Mouse (Mus musculus): ENCODE measurements at regions not wholly inside any gene's neighbourhood (a gene's known extent, or its start where the extent isn't known, plus 50 kb on each side); places are given as distances from the start of the nearest gene placed in this dataset.

DNA sequence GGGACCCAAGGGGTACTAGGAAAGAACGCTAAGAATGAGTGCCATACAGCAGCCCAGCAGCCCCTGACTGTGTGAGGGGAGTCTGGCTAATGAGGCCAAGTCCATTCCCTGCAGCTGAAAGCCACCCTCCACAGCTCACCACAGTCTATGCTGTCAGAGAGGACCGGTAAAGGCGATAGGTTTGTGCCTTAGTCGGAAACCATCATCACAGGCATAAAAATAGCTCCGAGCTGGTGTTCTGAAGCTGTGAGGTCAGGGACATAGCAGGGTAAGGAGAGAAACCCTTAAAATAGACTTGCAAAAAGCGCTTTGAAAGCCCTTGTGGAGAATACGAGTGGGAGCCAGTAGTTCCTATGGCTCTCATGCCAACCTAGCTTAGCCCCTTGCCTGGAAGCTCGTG is 172.1 kb upstream of the Thsd7b start:
- Histone ChIP-seq H3K4me1 (replicated peaks) (no peaks in the 10 kb centered on the region; the same call in 1 of the 2 replicates), H3K9me3 (replicated peaks) (no peaks in the 10 kb centered on the region), H3K9ac (no peak overlapping the region), H3K4me2 (peak overlapping the region; percentile 10), H3K27me3 (no peaks in the 10 kb centered on the region), H3K27ac (peak overlapping the region; percentile 71), H3K36me3 (no peaks in the 10 kb centered on the region), H3K4me3 (no peak overlapping the region)
- WGBS: 41% methylated on average over 8 of the region's 8 CpGs
- ATAC-seq (replicated peaks; ENCODE audit: insufficient number of reproducible peaks, insufficient read depth, low FRiP score, low read depth): peak; percentile 85

DNA sequence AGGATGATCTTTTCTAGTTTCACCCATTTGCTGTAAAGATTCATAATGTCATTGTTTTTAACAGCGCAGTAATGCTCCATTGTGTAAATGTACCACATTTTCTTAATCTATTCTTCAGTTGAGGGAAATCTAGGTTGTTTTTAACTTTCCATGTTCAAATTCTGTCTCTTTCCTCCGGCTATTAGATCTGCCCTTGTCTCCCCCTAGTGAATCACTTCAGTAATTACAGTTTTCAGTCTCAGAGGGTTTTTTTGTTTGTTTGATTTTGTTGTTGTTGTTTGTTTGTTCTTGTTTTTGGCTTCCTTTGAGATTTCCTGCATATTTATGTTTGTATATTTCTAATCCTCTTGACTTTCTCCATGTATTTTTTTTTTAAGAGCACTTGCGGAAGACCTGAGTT is 194.8 kb upstream of the Thsd7b start:
- Histone ChIP-seq H3K27me3 (no peaks in the 10 kb centered on the region), H3K4me3 (no peak overlapping the region), H3K9me3 (replicated peaks) (no peaks in the 10 kb centered on the region), H3K36me3 (no peaks in the 10 kb centered on the region), H3K4me1 (replicated peaks) (no peaks in the 10 kb centered on the region), H3K9ac (no peak overlapping the region), H3K27ac (no peak overlapping the region), H3K4me2 (no peak overlapping the region)
- 65% methylated on average over 3 of the region's 3 CpGs for WGBS
- no peak for ATAC-seq (replicated peaks; ENCODE audit: insufficient number of reproducible peaks, insufficient read depth, low FRiP score, low read depth)

DNA sequence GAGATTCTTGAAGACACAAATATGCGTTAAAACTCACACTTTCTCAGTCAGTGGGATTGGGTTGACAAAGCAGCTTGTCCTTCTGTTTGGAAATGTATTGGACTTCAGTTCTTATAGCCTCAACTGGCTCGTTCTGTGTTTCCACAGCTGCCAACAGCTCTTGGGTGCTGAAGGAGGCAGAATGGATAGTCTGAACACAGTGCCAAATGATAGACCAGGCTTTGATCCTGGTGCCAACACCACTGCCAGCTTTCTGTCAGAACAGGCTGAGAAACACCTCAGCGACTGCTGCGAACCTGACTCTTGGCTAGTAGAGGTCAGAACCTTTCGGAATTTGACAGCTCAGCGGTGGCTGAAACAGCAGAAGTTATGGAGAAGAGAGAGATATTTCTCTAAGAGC is 215.9 kb upstream of the Thsd7b start:
- Histone ChIP-seq H3K27ac (peak overlapping the region; percentile 56), H3K9ac (no peak overlapping the region)
- peak; percentile 86 for ATAC-seq (replicated peaks; ENCODE audit: insufficient number of reproducible peaks, insufficient read depth, low FRiP score, low read depth)

DNA sequence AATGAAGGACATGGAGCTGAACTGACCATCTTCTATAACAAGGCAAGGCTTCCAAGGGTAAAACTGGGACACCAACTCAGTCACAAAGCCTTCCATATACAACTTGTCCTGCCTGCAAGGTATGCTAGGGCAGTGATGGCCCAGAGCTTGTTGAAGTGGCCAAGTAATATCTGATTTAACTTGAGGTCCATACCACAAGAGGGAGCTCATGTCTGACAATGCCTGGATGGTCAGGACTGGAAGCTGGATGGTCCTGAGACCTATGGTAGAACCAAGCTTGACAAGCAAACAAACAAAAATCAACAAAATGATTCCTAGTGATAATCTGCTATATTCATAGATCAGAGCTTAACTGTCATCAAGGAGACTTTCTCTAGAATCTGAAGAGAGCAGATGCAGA is 217.8 kb upstream of the Thsd7b start:
- H3K4me2 ChIP-seq: no peak overlapping the region
- no peaks in the 10 kb centered on the region for H3K36me3 ChIP-seq
- peaks cover 5% of the 10 kb centered on the region for H3K4me1 ChIP-seq (replicated peaks)
- H3K27me3 ChIP-seq: no peaks in the 10 kb centered on the region
- no peak overlapping the region for H3K4me3 ChIP-seq
- no peak for ATAC-seq (replicated peaks; ENCODE audit: insufficient number of reproducible peaks, insufficient read depth, low FRiP score, low read depth)
- no peak overlapping the region for H3K27ac ChIP-seq
- H3K9me3 ChIP-seq (replicated peaks): no peaks in the 10 kb centered on the region
- no peak overlapping the region for H3K9ac ChIP-seq

More for the DNA sequence above, 215.9 kb upstream of the Thsd7b start:
- WGBS: 24% methylated on average over 6 of the region's 6 CpGs
- H3K27me3 ChIP-seq: no peaks in the 10 kb centered on the region
- H3K9me3 ChIP-seq (replicated peaks): no peaks in the 10 kb centered on the region
- H3K4me2 ChIP-seq: no peak overlapping the region
- H3K36me3 ChIP-seq: no peaks in the 10 kb centered on the region
- H3K4me1 ChIP-seq (replicated peaks): peaks cover 5% of the 10 kb centered on the region
- no peak overlapping the region for H3K4me3 ChIP-seq

DNA sequence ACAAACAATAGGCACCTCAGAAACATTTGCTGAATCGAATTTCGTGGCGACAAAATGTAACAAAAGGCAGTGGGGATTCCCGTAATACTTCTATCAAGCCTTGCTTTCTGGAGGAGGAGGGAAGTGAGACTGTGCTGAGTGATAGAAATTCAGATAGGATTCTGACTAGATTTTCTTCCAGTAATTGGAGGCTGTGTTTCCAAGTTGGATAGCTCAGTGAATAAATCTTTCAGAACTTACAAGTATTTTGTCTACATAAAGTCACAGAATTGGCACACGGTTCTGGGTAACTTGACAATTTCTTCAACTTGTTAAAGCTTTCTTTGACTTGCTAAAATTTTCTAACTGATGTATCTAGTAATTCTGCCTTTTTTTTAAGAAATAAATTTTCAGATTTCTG is 239.4 kb upstream of the Thsd7b start:
- ATAC-seq (replicated peaks; ENCODE audit: insufficient number of reproducible peaks, insufficient read depth, low FRiP score, low read depth): no peak
- H3K4me3 ChIP-seq: no peak overlapping the region
- no peaks in the 10 kb centered on the region for H3K4me1 ChIP-seq (replicated peaks)
- H3K9me3 ChIP-seq (replicated peaks): no peaks in the 10 kb centered on the region
- no peaks in the 10 kb centered on the region for H3K36me3 ChIP-seq
- no peak overlapping the region for H3K4me2 ChIP-seq
- H3K27me3 ChIP-seq: no peaks in the 10 kb centered on the region
- H3K27ac ChIP-seq: no peak overlapping the region
- H3K9ac ChIP-seq: no peak overlapping the region
- 70% methylated on average over 5 of the region's 5 CpGs for WGBS

DNA sequence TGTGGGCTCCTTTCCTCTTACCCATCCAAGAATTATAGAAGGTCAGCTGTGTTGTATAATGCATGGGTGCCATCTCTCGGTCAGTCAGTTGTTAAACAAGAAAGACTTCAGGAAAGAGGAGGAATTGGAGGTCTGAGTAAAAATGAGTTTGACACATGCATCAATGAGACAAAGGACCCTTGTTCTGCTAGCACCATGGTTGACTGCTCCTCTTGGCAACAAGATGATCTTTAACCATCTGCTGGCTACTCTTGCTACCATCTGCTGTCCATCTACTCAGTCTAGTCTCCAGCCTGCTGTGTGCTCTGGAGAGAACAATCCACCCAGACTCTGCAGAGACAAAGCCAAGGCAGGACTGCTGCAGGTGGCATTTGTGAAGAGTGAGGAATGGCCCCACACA is 267.2 kb upstream of the Thsd7b start:
- no peaks in the 10 kb centered on the region for H3K9me3 ChIP-seq (replicated peaks)
- no peak overlapping the region for H3K4me2 ChIP-seq
- H3K9ac ChIP-seq: no peak overlapping the region
- no peak overlapping the region for H3K4me3 ChIP-seq
- no peak for ATAC-seq (replicated peaks; ENCODE audit: insufficient number of reproducible peaks, insufficient read depth, low FRiP score, low read depth)
- H3K36me3 ChIP-seq: no peaks in the 10 kb centered on the region
- WGBS: 75% methylated on average over 1 of the region's 1 CpGs
- no peak overlapping the region for H3K27ac ChIP-seq
- H3K27me3 ChIP-seq: no peaks in the 10 kb centered on the region
- no peaks in the 10 kb centered on the region for H3K4me1 ChIP-seq (replicated peaks)

DNA sequence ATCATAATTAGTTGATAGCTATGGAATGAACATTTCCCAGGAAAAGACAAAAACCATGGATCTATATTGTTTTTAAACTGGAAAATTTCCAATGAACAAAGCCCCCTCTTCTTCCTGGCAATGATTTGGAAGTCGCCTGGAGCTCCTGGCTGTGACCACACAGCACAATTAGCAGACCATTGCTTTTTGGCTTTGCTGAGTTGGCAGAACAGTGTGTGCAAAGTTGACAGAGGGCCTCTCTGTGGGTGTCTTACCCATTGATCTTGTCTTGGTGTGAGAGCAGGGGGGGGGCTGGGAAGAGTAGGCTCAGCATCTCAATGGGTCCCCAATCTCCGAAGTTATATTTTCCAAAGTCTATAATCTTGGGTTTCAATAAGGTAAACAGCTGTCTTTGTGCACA is 270.8 kb upstream of the Thsd7b start:
- no peak overlapping the region for H3K4me2 ChIP-seq
- no peak overlapping the region for H3K27ac ChIP-seq
- H3K9me3 ChIP-seq (replicated peaks): no peaks in the 10 kb centered on the region
- WGBS: 66% methylated on average over 2 of the region's 2 CpGs
- no peaks in the 10 kb centered on the region for H3K27me3 ChIP-seq
- no peak for ATAC-seq (replicated peaks; ENCODE audit: insufficient number of reproducible peaks, insufficient read depth, low FRiP score, low read depth)
- H3K4me3 ChIP-seq: no peak overlapping the region
- no peaks in the 10 kb centered on the region for H3K36me3 ChIP-seq
- no peaks in the 10 kb centered on the region for H3K4me1 ChIP-seq (replicated peaks)
- no peak overlapping the region for H3K9ac ChIP-seq

DNA sequence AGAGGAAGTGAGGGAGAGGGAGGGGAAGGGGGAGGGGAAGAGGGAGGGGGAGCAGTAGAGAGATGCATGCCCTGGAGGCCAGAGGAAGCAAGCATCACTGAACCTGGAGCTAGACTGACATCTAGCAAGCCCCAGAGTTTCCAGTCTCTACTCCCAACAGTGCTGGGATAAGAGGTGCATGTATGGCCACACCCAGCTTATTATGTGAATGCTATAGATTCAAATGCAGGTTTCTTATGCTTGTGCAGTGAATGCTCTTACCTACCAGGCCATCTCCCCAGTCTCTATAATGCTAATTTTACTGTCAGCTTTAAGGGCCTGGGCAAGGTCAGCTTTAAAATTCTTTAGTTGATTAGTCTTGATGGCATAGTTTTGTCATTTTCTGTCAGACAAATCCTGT is 271.3 kb upstream of the Thsd7b start:
- Histone ChIP-seq H3K27ac (no peak overlapping the region), H3K9me3 (replicated peaks) (no peaks in the 10 kb centered on the region), H3K4me2 (no peak overlapping the region), H3K9ac (no peak overlapping the region), H3K27me3 (no peaks in the 10 kb centered on the region), H3K4me1 (replicated peaks) (no peaks in the 10 kb centered on the region), H3K4me3 (no peak overlapping the region), H3K36me3 (no peaks in the 10 kb centered on the region)
- ATAC-seq (replicated peaks; ENCODE audit: insufficient number of reproducible peaks, insufficient read depth, low FRiP score, low read depth): no peak

DNA sequence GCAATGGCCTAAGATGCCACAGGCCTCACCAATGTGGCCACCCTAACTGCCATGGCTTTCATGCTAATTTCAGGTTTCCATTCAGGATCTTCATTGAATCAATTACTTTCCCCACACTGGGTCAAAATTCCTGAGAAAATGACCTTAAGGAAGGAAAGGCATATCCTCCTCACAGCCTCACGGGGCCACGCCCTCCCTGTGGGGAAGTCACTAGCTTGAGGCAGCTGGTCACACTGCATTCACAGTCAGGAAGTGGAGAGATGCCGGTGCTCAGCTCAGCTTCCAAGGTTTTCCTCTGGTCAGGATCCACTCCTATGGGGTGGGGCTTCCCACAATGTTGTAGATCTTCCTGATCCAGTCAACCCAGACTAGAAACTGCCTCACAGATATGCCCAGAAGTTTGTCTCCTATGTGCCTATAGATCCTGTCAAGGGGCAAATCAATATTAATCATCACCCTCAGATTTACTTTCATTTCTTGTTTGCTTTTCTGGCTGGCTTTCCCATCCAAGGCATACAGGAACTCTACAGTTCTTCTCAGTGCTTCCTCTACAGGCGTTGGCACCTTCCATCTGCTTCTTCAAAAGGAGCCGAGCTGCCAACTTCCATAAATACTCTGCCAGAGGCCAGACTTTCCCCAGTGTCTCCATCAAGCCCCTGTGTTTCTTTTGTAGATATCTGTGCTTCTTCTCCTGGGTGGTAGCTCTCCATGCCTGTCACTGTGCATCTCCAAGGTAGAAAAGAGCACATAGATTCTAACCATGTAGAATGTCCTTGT is 273.2 kb upstream of the Thsd7b start:
- Histone ChIP-seq H3K27me3 (no peaks in the 10 kb centered on the region), H3K36me3 (no peaks in the 10 kb centered on the region), H3K27ac (no peak overlapping the region), H3K9ac (no peak overlapping the region), H3K4me2 (no peak overlapping the region), H3K4me3 (no peak overlapping the region), H3K4me1 (replicated peaks) (no peaks in the 10 kb centered on the region), H3K9me3 (replicated peaks) (no peaks in the 10 kb centered on the region)
- 50% methylated on average over 5 of the region's 5 CpGs for WGBS
- ATAC-seq (replicated peaks; ENCODE audit: insufficient number of reproducible peaks, insufficient read depth, low FRiP score, low read depth): no peak

DNA sequence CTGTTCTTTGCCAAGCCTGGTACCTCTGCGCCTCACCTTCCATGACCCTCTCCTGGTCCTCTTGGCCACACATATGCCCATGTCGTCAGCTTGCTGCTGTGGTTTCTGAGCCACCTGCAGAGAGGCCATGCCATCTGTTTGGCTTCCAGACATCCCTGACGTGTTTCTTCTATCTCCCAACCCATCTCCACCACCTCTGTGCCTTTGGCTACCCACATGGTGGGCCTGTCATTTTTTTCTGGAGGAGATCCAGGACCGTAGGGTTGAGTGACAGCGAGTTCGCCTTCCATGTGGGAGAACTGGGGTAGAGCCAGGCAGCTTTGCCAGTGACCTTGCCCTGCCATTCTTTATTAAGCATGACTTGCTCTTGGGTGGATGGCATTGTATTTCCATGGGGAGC is 278.4 kb upstream of the Thsd7b start:
- no peak for ATAC-seq (replicated peaks; ENCODE audit: insufficient number of reproducible peaks, insufficient read depth, low FRiP score, low read depth)
- Histone ChIP-seq H3K27ac (no peak overlapping the region), H3K27me3 (no peaks in the 10 kb centered on the region), H3K9me3 (replicated peaks) (no peaks in the 10 kb centered on the region), H3K36me3 (no peaks in the 10 kb centered on the region), H3K4me3 (no peak overlapping the region), H3K4me2 (no peak overlapping the region), H3K9ac (no peak overlapping the region), H3K4me1 (replicated peaks) (no peaks in the 10 kb centered on the region)
- 77% methylated on average over 6 of the region's 6 CpGs for WGBS

DNA sequence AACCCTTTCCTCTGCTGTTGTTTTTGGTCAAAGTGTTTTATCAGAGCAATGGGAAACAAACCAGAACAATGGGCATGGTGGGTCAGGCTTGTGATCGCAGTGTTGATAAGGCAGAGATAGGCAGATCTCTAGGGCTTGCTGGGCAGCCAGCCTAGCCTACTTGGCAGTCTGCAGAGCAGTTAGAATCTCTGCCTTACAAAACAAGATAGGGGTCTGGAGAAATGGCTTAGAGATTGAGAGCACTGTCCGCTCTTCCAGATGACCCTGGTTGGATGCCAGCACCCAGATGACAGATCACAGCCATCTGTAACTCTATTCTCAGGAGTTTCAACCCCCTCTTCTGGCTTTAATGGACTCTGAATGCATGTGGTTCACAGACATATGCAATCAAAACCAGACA is 289.7 kb upstream of the Thsd7b start:
- no peak for ATAC-seq (replicated peaks; ENCODE audit: insufficient number of reproducible peaks, insufficient read depth, low FRiP score, low read depth)
- Histone ChIP-seq H3K4me1 (replicated peaks) (no peaks in the 10 kb centered on the region), H3K4me2 (no peak overlapping the region), H3K4me3 (no peak overlapping the region), H3K27ac (no peak overlapping the region), H3K27me3 (no peaks in the 10 kb centered on the region), H3K9me3 (replicated peaks) (no peaks in the 10 kb centered on the region), H3K36me3 (no peaks in the 10 kb centered on the region), H3K9ac (no peak overlapping the region)
- WGBS: 51% methylated on average over 2 of the region's 2 CpGs

DNA sequence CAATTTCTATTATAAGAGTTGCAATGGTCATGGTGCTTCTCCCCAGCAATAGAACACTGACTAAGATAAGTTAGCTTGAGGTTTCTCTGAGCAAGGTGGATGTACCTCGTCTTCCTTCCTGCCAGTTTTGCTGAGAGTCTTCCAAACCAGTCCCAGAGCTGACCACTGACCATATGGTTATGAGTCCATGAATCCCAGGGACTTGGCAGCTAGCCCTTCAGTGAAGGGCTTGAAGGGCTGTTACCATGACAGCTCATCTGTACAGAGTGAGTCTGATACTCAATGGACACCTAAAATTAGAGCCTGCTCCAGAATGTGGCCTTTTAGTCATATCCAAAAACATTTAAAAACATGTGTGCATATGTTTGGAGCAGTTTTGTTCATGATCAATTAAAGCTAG is 297.5 kb upstream of the Thsd7b start:
- Histone ChIP-seq H3K4me1 (replicated peaks) (no peaks in the 10 kb centered on the region), H3K4me2 (no peak overlapping the region), H3K9ac (no peak overlapping the region), H3K36me3 (no peaks in the 10 kb centered on the region), H3K27ac (no peak overlapping the region), H3K9me3 (replicated peaks) (no peaks in the 10 kb centered on the region), H3K4me3 (no peak overlapping the region), H3K27me3 (no peaks in the 10 kb centered on the region)
- ATAC-seq (replicated peaks; ENCODE audit: insufficient number of reproducible peaks, insufficient read depth, low FRiP score, low read depth): no peak
- WGBS: 60% methylated on average over 1 of the region's 1 CpGs
